Mouse (Mus musculus) limb, embryonic 11.5 days (tissue): ENCODE measurements around the gene Ncam1. TPM values are rescaled to one million over a fixed set of nuclear protein-coding genes. Genes with fewer than 3 reads are reported as not detected.

Experiments used
- ATAC-seq: fragments of 200-750 bp; cut with Nextera tagmentation; 2 replicates; pipeline ENCODE4 v1.8.0; 2017; ENCODE audit warnings: low read depth; ENCODE audit not compliant: insufficient number of reproducible peaks, low FRiP score, low TSS enrichment
- DNase-seq: peaks from one replicate; pipeline ENCODE4 v3.0.0-alpha.2; 2015; ENCODE audit warnings: low spot score
- H3K27ac ChIP-seq: fragments of 300-500 bp; sonication (generic); replicated peaks from 2 replicates; pipeline ENCODE4 v1.5.1; 2014; ENCODE audit warnings: low read depth, mild to moderate bottlenecking, low read length
- H3K27me3 ChIP-seq: fragments of 300-500 bp; sonication (generic); 2 replicates; pipeline ENCODE4 v1.6.1; 2014; ENCODE audit warnings: mild to moderate bottlenecking, low read length, mixed read lengths; ENCODE audit not compliant: control insufficient read depth, insufficient read depth
- H3K36me3 ChIP-seq: fragments of 300-500 bp; sonication (generic); 2 replicates; pipeline ENCODE4 v1.6.1; 2014; ENCODE audit warnings: mild to moderate bottlenecking, low read length, moderate library complexity, mixed read lengths; ENCODE audit not compliant: control insufficient read depth, insufficient read depth
- H3K4me1 ChIP-seq: fragments of 300-500 bp; sonication (generic); 2 replicates; pipeline ENCODE4 v1.6.1; 2014; ENCODE audit warnings: low read length, mixed read lengths; ENCODE audit not compliant: control insufficient read depth, insufficient read depth
- H3K4me2 ChIP-seq: fragments of 300-500 bp; sonication (generic); 2 replicates; pipeline ENCODE4 v1.6.1; 2014; ENCODE audit warnings: low read depth, mild to moderate bottlenecking, moderate library complexity; ENCODE audit not compliant: severe bottlenecking
- H3K4me3 ChIP-seq: fragments of 300-500 bp; sonication (generic); 2 replicates; pipeline ENCODE4 v1.5.1; 2014; ENCODE audit warnings: low read depth, low read length
- H3K9ac ChIP-seq: fragments of 300-500 bp; sonication (generic); 2 replicates; pipeline ENCODE4 v1.6.1; 2014; ENCODE audit warnings: mild to moderate bottlenecking, low read length
- H3K9me3 ChIP-seq: fragments of 300-500 bp; sonication (generic); 2 replicates; pipeline ENCODE4 v1.6.1; 2016; ENCODE audit warnings: low read length; ENCODE audit not compliant: control insufficient read depth
- WGBS: fragments of 180-500 bp; shearing (Covaris S2); extraction: QIAGEN DNeasy Blood & Tissue Kit; methylation state at CpG from one replicate; pipeline ENCODE4 v1.1.7; 2014; 5-methylcytosine and 5-hydroxymethylcytosine counted together
- polyA plus RNA-seq: library from polyadenylated mRNA; unstranded; fragments of >200 nt; fragmentation: Nextera tagmentation; extraction: Ambion mirVana; gene quantifications from 2 replicates; pipeline ENCODE4 v1.2.1, GENCODE M21; 2014

Gene Ncam1
- polyA plus RNA-seq, 1 experiment from 2014 or later: 34.2 TPM

DNA sequence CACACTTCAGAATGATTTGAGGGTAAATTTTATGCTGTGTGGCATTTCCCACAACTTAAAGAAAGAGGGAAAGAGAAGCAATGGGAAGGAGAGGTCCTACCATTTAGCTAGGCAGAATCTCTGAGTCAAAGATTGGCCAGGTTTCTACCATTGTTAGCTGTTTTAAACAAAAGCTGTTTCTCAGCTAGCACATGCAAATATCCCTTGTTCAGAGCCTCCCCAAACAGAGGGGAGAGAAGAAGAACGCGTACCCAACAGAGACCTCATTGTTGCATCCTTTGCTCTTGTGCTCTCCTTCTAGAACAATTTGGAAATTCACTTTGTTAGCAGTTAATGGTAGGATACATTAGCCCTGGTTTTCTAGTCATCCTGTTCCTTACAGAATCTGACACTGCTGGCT, 137.2 kb downstream of the Ncam1 start:
- Histone ChIP-seq H3K9me3 (no peaks in the 10 kb centered on the region), H3K4me2 (no peak overlapping the region), H3K27me3 (no peaks in the 10 kb centered on the region), H3K4me1 (no peaks in the 10 kb centered on the region), H3K36me3 (no peaks in the 10 kb centered on the region), H3K4me3 (no peak overlapping the region), H3K27ac (no peak overlapping the region), H3K9ac (no peak overlapping the region)
- 92% methylated on average over 2 of the region's 2 CpGs for WGBS
- DNase-seq (no peak), ATAC-seq (no peak)

DNA sequence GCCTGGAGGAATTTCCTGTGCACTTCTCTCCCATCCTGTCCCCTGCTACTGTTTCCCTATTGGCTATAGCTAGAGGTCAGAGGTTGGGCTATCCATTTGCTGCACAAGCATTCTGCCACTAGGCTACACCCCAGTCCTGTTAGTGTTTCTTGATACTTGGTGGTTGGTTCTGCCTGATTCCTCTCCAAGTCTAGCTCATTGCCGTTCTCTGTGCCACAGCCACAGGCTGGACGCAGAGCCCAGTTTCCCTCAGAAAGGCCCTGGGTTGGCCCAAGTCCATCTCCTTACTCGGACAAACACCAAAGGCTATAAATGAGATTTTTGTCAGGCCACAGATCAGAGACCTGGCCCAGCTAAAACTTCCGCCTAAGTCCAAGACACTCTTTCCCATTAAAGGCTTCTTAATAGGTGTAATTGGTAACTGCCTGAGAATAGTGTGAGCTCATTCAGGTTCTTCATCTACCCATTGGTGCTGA, 140.3 kb downstream of the Ncam1 start:
- Histone ChIP-seq H3K4me1 (no peaks in the 10 kb centered on the region), H3K36me3 (no peaks in the 10 kb centered on the region), H3K9ac (no peak overlapping the region), H3K27me3 (no peaks in the 10 kb centered on the region), H3K4me3 (no peak overlapping the region), H3K9me3 (no peaks in the 10 kb centered on the region), H3K4me2 (no peak overlapping the region), H3K27ac (no peak overlapping the region)
- DNase-seq (no peak), ATAC-seq (no peak)
- 81% methylated on average over 4 of the region's 4 CpGs for WGBS

DNA sequence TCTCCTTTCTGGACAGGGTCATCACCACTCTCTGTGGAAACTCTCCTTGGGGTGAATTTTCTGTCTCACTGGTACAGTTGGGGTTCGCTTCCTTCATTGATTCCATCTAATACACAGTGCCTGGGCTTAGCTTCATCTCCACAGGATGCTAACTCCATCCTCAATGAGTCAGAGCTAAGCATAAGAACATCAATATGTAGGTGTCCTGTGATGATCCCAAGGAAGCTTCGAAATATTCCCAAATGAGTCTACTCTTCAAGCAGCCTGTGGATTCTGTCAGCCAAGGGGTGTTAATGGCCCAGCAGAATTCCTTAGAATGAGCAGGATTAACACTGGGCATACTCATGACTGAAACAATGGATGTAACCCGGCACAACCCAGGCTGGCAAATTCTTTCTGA, 144.3 kb downstream of the Ncam1 start:
- Histone ChIP-seq H3K27ac (no peak overlapping the region), H3K36me3 (no peaks in the 10 kb centered on the region), H3K4me1 (no peaks in the 10 kb centered on the region), H3K4me2 (no peak overlapping the region), H3K9me3 (no peaks in the 10 kb centered on the region), H3K9ac (no peak overlapping the region), H3K4me3 (no peak overlapping the region), H3K27me3 (no peaks in the 10 kb centered on the region)
- 93% methylated on average over 3 of the region's 3 CpGs for WGBS
- DNase-seq (no peak), ATAC-seq (no peak)

DNA sequence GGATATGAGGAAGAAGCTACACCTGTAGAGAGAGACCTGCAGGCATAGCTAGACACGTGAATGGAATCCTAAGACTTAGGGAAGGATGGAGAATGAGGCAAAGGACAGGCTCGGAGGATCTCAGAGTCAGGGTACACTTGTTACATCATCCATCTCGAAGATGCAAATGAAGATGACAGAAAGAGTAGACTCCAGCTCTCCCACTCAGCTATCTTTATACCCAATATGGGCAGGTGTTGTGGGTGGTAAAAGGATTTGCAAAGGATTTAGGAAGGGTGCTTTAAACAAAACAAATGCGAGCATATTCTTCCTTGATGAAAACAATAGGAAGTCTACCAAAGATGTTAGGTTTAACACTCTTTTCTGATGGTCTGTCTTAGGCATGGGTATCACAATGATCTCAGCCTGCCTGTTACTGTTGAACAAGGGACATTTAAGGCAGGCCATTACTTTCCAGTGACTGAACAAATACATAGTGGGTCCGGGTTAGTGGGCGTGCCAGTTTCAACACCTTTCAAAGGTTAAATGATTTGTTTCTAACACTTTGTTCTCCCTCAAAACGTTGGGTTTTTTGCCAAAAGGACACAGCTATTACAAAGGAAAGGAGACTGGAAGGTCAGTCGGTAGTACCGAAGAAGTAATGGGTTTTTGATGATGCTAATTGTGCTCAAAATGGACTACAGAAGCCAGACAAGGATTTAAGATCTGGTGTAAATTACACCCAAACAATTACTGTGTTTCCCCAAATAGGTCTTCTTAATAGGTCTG, 145.1 kb downstream of the Ncam1 start:
- DNase-seq (no peak), ATAC-seq (no peak)
- Histone ChIP-seq H3K4me1 (no peaks in the 10 kb centered on the region), H3K4me3 (no peak overlapping the region), H3K27ac (no peak overlapping the region), H3K4me2 (no peak overlapping the region), H3K9me3 (no peaks in the 10 kb centered on the region), H3K9ac (no peak overlapping the region), H3K27me3 (no peaks in the 10 kb centered on the region), H3K36me3 (no peaks in the 10 kb centered on the region)
- WGBS: 78% methylated on average over 9 of the region's 9 CpGs

DNA sequence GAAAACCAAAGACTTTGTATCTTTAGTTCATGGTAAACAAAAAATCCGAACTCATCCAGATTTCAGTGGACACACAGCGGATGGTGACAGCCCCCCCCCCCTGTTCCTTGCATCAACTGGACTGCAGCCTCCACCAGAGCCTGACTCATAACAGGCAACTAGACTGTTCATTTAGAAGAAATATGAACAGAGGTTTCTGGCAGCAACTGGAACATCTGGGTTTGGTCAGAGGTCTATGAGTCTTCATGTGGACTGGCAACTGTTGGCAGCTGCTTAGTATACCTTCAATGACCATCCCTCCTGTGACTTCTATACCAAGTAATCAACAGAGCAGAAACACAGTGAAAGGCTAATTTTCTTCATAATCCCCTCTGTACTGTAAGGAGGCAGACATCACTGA, 154.4 kb downstream of the Ncam1 start:
- Histone ChIP-seq H3K4me1 (no peaks in the 10 kb centered on the region), H3K4me2 (no peak overlapping the region), H3K4me3 (no peak overlapping the region), H3K27ac (no peak overlapping the region), H3K9ac (no peak overlapping the region), H3K9me3 (peaks cover 2% of the 10 kb centered on the region; the same call in 1 of the 2 replicates), H3K27me3 (no peaks in the 10 kb centered on the region), H3K36me3 (no peaks in the 10 kb centered on the region)
- 91% methylated on average over 2 of the region's 2 CpGs for WGBS
- DNase-seq: no peak
- no peak for ATAC-seq

DNA sequence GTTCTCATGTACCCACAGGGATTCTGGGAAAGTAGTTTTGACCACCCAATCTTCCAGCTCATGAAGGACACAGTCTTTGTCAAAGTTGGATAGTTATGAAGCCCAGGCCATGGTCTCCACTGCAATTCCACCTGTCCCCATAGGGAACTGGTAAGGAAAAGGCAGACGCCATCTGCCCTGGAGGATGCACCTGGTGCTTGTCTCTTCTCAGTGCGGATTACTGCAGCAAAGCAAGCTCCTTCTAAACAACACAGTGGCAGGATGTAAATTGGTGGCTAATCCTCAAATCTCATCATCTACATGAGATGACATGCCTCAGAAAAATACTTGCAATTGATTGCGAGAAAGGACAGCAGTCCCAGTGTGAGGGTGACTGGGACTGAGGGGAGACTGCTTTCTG, 158.0 kb downstream of the Ncam1 start:
- no peak for DNase-seq
- WGBS: 95% methylated on average over 3 of the region's 3 CpGs
- ATAC-seq: no peak
- Histone ChIP-seq H3K9me3 (no peaks in the 10 kb centered on the region), H3K4me2 (no peak overlapping the region), H3K4me3 (no peak overlapping the region), H3K36me3 (no peaks in the 10 kb centered on the region), H3K27ac (no peak overlapping the region), H3K27me3 (no peaks in the 10 kb centered on the region), H3K9ac (no peak overlapping the region), H3K4me1 (no peaks in the 10 kb centered on the region)

DNA sequence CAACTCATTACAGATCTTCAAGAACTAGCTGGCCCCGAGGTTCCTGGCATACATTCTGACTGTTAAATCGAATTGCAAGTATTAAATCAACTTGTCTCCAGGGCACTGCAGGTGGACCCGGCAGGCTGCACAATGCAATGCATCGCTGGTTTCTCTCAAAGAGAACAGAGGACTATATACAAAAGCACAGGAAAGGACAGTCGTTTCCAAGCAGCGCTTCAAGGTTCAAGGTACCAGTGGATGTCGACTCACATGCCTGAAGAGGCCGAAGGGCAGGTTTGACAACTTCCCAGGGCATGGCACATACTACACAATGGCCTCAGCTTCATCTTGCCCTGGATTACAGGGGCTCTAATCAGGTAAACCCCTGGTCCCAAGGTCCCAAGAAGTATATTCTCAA, 158.6 kb downstream of the Ncam1 start:
- H3K9me3 ChIP-seq: no peaks in the 10 kb centered on the region
- no peak overlapping the region for H3K9ac ChIP-seq
- no peak for DNase-seq
- no peak for ATAC-seq
- no peaks in the 10 kb centered on the region for H3K36me3 ChIP-seq
- H3K4me3 ChIP-seq: no peak overlapping the region
- no peak overlapping the region for H3K4me2 ChIP-seq
- WGBS: 80% methylated on average over 8 of the region's 8 CpGs
- no peaks in the 10 kb centered on the region for H3K4me1 ChIP-seq
- no peaks in the 10 kb centered on the region for H3K27me3 ChIP-seq
- H3K27ac ChIP-seq: no peak overlapping the region

DNA sequence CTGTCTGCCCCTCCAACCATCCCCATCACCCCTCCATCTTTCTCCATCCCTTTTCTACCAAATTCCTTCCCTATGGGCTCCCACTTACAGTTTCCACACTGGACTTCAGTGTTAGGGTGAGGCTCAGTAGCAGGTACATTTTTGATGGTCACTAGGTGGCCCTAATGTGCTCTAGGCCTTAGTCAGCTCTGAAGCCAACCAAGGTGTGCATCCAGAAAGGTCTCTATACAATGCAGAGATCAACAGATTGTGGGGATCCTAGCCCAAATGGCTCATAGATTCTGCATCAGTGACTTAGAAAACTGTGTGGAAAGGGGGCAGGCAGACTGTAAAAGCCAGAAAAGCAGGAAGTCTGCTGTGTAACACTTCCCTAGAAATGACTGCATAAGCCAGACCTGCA, 160.8 kb downstream of the Ncam1 start:
- Histone ChIP-seq H3K9ac (no peak overlapping the region), H3K36me3 (no peaks in the 10 kb centered on the region), H3K4me3 (no peak overlapping the region), H3K9me3 (no peaks in the 10 kb centered on the region), H3K4me1 (no peaks in the 10 kb centered on the region), H3K27ac (no peak overlapping the region), H3K4me2 (no peak overlapping the region), H3K27me3 (no peaks in the 10 kb centered on the region)
- ATAC-seq (no peak), DNase-seq (no peak)
